Mouse (Mus musculus): ENCODE data around the gene Zscan20. TPM values are rescaled to one million over a fixed set of nuclear protein-coding genes. Genes with fewer than 3 reads are reported as not detected.

Zscan20 gene
- polyA plus RNA-seq (2014; fragmentation: Nextera tagmentation; extraction: Ambion mirVana): 3.6 and 4.5 TPM in 2 replicates

DNA sequence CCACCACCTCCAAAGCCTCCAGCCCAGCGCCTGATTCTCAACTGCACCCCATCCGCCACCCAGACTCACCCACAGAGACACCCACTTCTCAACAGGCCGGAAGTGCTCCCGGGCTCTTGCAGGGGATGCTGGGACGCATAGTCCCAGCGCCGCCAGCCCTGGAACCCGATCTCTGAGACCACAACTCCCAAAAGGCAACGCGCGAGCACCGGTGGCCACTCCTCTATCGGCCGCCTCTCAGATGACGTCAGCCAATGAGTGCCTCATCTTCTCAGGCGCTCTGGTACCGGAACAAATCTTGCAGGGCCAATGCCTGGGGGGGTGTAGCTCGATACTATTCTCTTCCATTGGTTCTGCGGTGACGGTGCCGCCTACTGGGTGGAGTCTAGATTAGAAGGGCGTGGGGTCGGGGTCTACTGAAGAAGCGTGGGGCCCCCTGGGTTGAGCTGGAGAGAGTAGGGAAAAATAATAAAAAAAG, at the start of gene Zscan20:
TSS of gene Zscan20 (minus strand) at position 174 of the 478 bp plus-strand sequence.
- Histone ChIP-seq H3K4me2 (ENCODE audit: low read depth) (peak within 1 kb of the TSS; percentile 61), H3K36me3 (ENCODE audit: control insufficient read depth, insufficient read depth, low read length) (no peaks in the 10 kb centered on the region), H3K4me3 (ENCODE audit: low read depth, low read length) (peak within 1 kb of the TSS; percentile 58), H3K4me1 (ENCODE audit: control insufficient read depth, insufficient read depth, low read length) (no peaks in the 10 kb centered on the region), H3K9ac (ENCODE audit: low read length) (peak within 1 kb of the TSS; percentile 55), H3K27me3 (ENCODE audit: control insufficient read depth, insufficient read depth, low read length) (no peaks in the 10 kb centered on the region), H3K27ac (ENCODE audit: low read depth, low read length) (0 out of 2 replicates have a peak within 1 kb of the TSS, but pooled peaks have one; percentile 10), H3K9me3 (ENCODE audit: control insufficient read depth, low read length) (no peaks in the 10 kb centered on the region)
- WGBS: under 1% methylated on average over 24 of the region's 24 CpGs
- ATAC-seq (ENCODE audit: insufficient read depth, low FRiP score, low TSS enrichment) (peak; percentile 97), DNase-seq (ENCODE audit: low spot score) (peak; percentile 97)

GRCm38 (mm10) chr4:128655446-128655845, 45.5 kb upstream of the Zscan20 start:
- H3K36me3 ChIP-seq (ENCODE audit: control insufficient read depth, insufficient read depth, low read length): no peaks in the 10 kb centered on the region
- no peak for ATAC-seq (ENCODE audit: insufficient read depth, low FRiP score, low TSS enrichment)
- no peaks in the 10 kb centered on the region for H3K9me3 ChIP-seq (ENCODE audit: control insufficient read depth, low read length)
- peak overlapping the region; percentile 70 for H3K9ac ChIP-seq (ENCODE audit: low read length)
- peaks cover 20% of the 10 kb centered on the region for H3K4me1 ChIP-seq (ENCODE audit: control insufficient read depth, insufficient read depth, low read length)
- H3K27me3 ChIP-seq (ENCODE audit: control insufficient read depth, insufficient read depth, low read length): no peaks in the 10 kb centered on the region
- DNase-seq (ENCODE audit: low spot score): no peak
- H3K4me2 ChIP-seq (ENCODE audit: low read depth): peak overlapping the region; percentile 94
- 2% methylated on average over 12 of the region's 12 CpGs for WGBS
- peak overlapping the region; percentile 75 for H3K4me3 ChIP-seq (ENCODE audit: low read depth, low read length)
- H3K27ac ChIP-seq (ENCODE audit: low read depth, low read length): peak overlapping the region; percentile 60; the same call in 1 of the 2 replicates

- H3K27ac ChIP-seq (ENCODE audit: low read depth, low read length): peak within 1 kb of the TSS; percentile 60
- WGBS: under 1% methylated on average over 81 of the region's 85 CpGs
Observed at GRCm38 (mm10) chr4:128654505-128655381, 44.8 kb upstream of the Zscan20 start, which contains the start of gene Phc2. Gene Phc2 (plus strand): TSS chr4:128654702.

DNA sequence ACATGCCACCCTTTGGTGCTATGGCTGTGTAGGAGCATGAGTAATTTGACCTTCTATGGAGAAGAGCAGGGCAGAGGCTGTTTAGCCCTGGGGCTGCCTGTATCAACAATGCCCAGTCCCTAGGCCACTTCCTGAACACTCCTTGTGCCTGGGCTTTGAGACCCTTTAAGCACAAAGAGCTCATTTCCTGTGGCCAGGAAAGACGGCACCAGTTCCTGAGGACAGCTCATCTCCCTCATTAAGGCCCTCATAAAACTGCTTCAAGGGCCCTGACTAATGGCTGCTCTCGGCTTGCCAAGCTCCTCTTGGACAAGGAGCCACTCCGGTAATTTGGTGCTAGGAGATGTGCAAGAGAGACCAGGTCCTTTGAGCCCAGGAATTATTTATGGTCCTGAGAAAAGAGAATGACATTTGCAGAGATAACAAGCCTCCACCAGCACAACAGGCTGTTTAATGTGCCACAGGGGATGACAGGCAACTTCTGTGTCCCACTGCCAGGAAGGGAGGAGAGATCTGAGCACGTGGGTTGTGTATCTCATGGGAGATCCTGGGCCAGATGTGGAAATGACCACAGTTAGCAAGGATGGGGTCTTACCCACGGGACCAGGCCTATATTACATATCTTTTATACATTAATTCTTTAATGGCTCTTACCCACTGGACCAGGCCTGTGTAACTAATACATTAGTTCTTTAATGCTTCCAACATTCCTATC, 42.8 kb upstream of the Zscan20 start:
- Histone ChIP-seq H3K4me1 (ENCODE audit: control insufficient read depth, insufficient read depth, low read length) (peaks cover 22% of the 10 kb centered on the region), H3K9me3 (ENCODE audit: control insufficient read depth, low read length) (no peaks in the 10 kb centered on the region), H3K27me3 (ENCODE audit: control insufficient read depth, insufficient read depth, low read length) (no peaks in the 10 kb centered on the region), H3K27ac (ENCODE audit: low read depth, low read length) (peak overlapping the region; percentile 45), H3K9ac (ENCODE audit: low read length) (no peak overlapping the region), H3K4me2 (ENCODE audit: low read depth) (no peak overlapping the region), H3K36me3 (ENCODE audit: control insufficient read depth, insufficient read depth, low read length) (no peaks in the 10 kb centered on the region), H3K4me3 (ENCODE audit: low read depth, low read length) (no peak overlapping the region)
- DNase-seq (ENCODE audit: low spot score) (no peak), ATAC-seq (ENCODE audit: insufficient read depth, low FRiP score, low TSS enrichment) (no peak)
- WGBS: 7% methylated on average over 5 of the region's 5 CpGs

More at GRCm38 (mm10) chr4:128654505-128655381, 44.8 kb upstream of the Zscan20 start, which contains the start of gene Phc2:
- H3K9me3 ChIP-seq (ENCODE audit: control insufficient read depth, low read length): no peaks in the 10 kb centered on the region
- peak within 1 kb of the TSS; percentile 75 for H3K4me3 ChIP-seq (ENCODE audit: low read depth, low read length)
- no peaks in the 10 kb centered on the region for H3K36me3 ChIP-seq (ENCODE audit: control insufficient read depth, insufficient read depth, low read length)
- H3K4me1 ChIP-seq (ENCODE audit: control insufficient read depth, insufficient read depth, low read length): peaks cover 20% of the 10 kb centered on the region
- ATAC-seq (ENCODE audit: insufficient read depth, low FRiP score, low TSS enrichment) (peak; percentile 99), DNase-seq (ENCODE audit: low spot score) (peak; percentile 95)
- no peaks in the 10 kb centered on the region for H3K27me3 ChIP-seq (ENCODE audit: control insufficient read depth, insufficient read depth, low read length)
- peak within 1 kb of the TSS; percentile 94 for H3K4me2 ChIP-seq (ENCODE audit: low read depth)
- peak within 1 kb of the TSS; percentile 70 for H3K9ac ChIP-seq (ENCODE audit: low read length)

GRCm38 (mm10) chr4:128651530-128651929, 41.6 kb upstream of the Zscan20 start:
- 59% methylated on average over 3 of the region's 3 CpGs for WGBS
- peaks cover 22% of the 10 kb centered on the region for H3K4me1 ChIP-seq (ENCODE audit: control insufficient read depth, insufficient read depth, low read length)

GRCm38 (mm10) chr4:128648567-128649255, 38.8 kb upstream of the Zscan20 start:
- no peak overlapping the region for H3K9ac ChIP-seq (ENCODE audit: low read length)
- 42% methylated on average over 8 of the region's 8 CpGs for WGBS
- no peak overlapping the region for H3K4me3 ChIP-seq (ENCODE audit: low read depth, low read length)
- no peaks in the 10 kb centered on the region for H3K27me3 ChIP-seq (ENCODE audit: control insufficient read depth, insufficient read depth, low read length)
- no peak for DNase-seq (ENCODE audit: low spot score)
- H3K4me1 ChIP-seq (ENCODE audit: control insufficient read depth, insufficient read depth, low read length): peaks cover 12% of the 10 kb centered on the region
- H3K27ac ChIP-seq (ENCODE audit: low read depth, low read length): no peak overlapping the region
- no peak for ATAC-seq (ENCODE audit: insufficient read depth, low FRiP score, low TSS enrichment)
- H3K9me3 ChIP-seq (ENCODE audit: control insufficient read depth, low read length): no peaks in the 10 kb centered on the region
- H3K36me3 ChIP-seq (ENCODE audit: control insufficient read depth, insufficient read depth, low read length): no peaks in the 10 kb centered on the region
- no peak overlapping the region for H3K4me2 ChIP-seq (ENCODE audit: low read depth)

More at GRCm38 (mm10) chr4:128651530-128651929, 41.6 kb upstream of the Zscan20 start:
- Histone ChIP-seq H3K27ac (ENCODE audit: low read depth, low read length) (no peak overlapping the region; the same call in 1 of the 2 replicates), H3K4me2 (ENCODE audit: low read depth) (no peak overlapping the region), H3K4me3 (ENCODE audit: low read depth, low read length) (no peak overlapping the region), H3K9ac (ENCODE audit: low read length) (no peak overlapping the region), H3K36me3 (ENCODE audit: control insufficient read depth, insufficient read depth, low read length) (no peaks in the 10 kb centered on the region), H3K9me3 (ENCODE audit: control insufficient read depth, low read length) (no peaks in the 10 kb centered on the region), H3K27me3 (ENCODE audit: control insufficient read depth, insufficient read depth, low read length) (no peaks in the 10 kb centered on the region)
- no peak for DNase-seq (ENCODE audit: low spot score)
- no peak for ATAC-seq (ENCODE audit: insufficient read depth, low FRiP score, low TSS enrichment)

- no peak overlapping the region for H3K4me3 ChIP-seq (ENCODE audit: low read depth, low read length)
- WGBS: 38% methylated on average over 7 of the region's 7 CpGs
- ATAC-seq (ENCODE audit: insufficient read depth, low FRiP score, low TSS enrichment): no peak
Observed at GRCm38 (mm10) chr4:128646762-128647161, 36.9 kb upstream of the Zscan20 start.

GRCm38 (mm10) chr4:128645896-128646295, 36.0 kb upstream of the Zscan20 start:
- Histone ChIP-seq H3K9ac (ENCODE audit: low read length) (no peak overlapping the region), H3K4me1 (ENCODE audit: control insufficient read depth, insufficient read depth, low read length) (peaks cover 13% of the 10 kb centered on the region), H3K36me3 (ENCODE audit: control insufficient read depth, insufficient read depth, low read length) (no peaks in the 10 kb centered on the region), H3K27ac (ENCODE audit: low read depth, low read length) (no peak overlapping the region), H3K27me3 (ENCODE audit: control insufficient read depth, insufficient read depth, low read length) (no peaks in the 10 kb centered on the region), H3K9me3 (ENCODE audit: control insufficient read depth, low read length) (no peaks in the 10 kb centered on the region), H3K4me3 (ENCODE audit: low read depth, low read length) (no peak overlapping the region), H3K4me2 (ENCODE audit: low read depth) (no peak overlapping the region)
- no peak for DNase-seq (ENCODE audit: low spot score)
- no peak for ATAC-seq (ENCODE audit: insufficient read depth, low FRiP score, low TSS enrichment)
- WGBS: 75% methylated on average over 6 of the region's 6 CpGs

More at GRCm38 (mm10) chr4:128646762-128647161, 36.9 kb upstream of the Zscan20 start:
- Histone ChIP-seq H3K36me3 (ENCODE audit: control insufficient read depth, insufficient read depth, low read length) (no peaks in the 10 kb centered on the region), H3K4me1 (ENCODE audit: control insufficient read depth, insufficient read depth, low read length) (peaks cover 13% of the 10 kb centered on the region), H3K9me3 (ENCODE audit: control insufficient read depth, low read length) (no peaks in the 10 kb centered on the region), H3K27me3 (ENCODE audit: control insufficient read depth, insufficient read depth, low read length) (no peaks in the 10 kb centered on the region), H3K9ac (ENCODE audit: low read length) (no peak overlapping the region), H3K27ac (ENCODE audit: low read depth, low read length) (no peak overlapping the region), H3K4me2 (ENCODE audit: low read depth) (no peak overlapping the region)
- no peak for DNase-seq (ENCODE audit: low spot score)

All from neural tube, embryonic 11.5 days (tissue).